Mouse (Mus musculus): ENCODE results near the gene S100a1. TPM values are rescaled to one million over a fixed set of nuclear protein-coding genes. Genes with fewer than 3 reads are reported as not detected.
A peak's percentile ranks its signal among the peaks of the same experiment; 100 is the strongest.

S100a1 gene
- polyA plus RNA-seq, 1 experiment = 281 TPM

DNA sequence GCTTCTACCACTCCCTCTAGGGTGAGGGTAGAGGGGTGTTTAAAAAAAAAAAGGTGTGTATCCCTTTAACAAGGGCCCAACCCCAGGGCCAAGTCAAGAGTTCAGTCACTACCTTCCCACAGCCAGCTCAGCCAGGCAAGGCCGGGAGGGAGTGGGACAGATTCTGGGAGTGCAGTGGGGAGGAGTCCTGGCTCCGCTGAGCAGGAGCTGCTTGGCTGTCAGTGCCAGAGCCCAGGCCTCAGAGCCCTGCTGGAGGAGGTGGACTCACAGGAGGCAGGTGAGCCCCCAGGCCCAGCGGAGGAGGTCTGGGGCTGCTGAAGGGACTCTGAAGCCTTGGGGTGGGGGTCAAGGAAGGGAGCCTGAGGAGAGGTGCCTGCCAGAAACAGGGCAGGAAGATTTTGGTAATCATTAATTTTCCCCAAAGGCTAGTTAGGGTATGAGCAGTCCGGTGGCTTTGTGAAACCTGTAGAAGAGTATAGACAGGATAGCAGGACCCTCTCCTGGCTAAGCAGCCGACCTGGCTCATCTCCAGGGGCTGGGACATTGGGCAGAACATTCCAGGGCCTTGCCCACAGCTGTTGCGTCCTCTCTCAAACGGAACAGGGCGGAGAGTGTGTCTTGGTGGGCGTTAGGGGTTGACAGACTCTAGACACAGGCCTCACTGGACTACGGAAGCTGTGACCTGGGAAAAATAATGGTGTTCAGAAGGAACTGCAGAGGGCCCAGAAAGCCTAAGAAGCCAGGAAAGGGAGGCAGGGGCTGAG, 23.1 kb upstream of the S100a1 start, which contains the start of gene S100a16:
S100a16 (plus strand) TSS at position 114 of the 764 bp plus-strand sequence.
- H3K4me3 ChIP-seq (ENCODE audit: insufficient read depth, low read length) = peak within 1 kb of the TSS; percentile 37
- H3K27ac ChIP-seq (ENCODE audit: insufficient read depth, low read length) = peak within 1 kb of the TSS; percentile 85
- no peak for TF ChIP-seq CTCF (IDR thresholded peaks at IDR 0.05; ENCODE audit: extremely low read depth, insufficient read depth, low read length)
- peak; percentile 41; the same call in 1 of the 2 replicates for TF ChIP-seq POLR2A (IDR thresholded peaks at IDR 0.05; ENCODE audit: extremely low read depth, insufficient read depth, low read length)
- H3K4me1 ChIP-seq (ENCODE audit: control insufficient read depth, insufficient read depth, low read length) = no peaks in the 10 kb centered on the region

DNA sequence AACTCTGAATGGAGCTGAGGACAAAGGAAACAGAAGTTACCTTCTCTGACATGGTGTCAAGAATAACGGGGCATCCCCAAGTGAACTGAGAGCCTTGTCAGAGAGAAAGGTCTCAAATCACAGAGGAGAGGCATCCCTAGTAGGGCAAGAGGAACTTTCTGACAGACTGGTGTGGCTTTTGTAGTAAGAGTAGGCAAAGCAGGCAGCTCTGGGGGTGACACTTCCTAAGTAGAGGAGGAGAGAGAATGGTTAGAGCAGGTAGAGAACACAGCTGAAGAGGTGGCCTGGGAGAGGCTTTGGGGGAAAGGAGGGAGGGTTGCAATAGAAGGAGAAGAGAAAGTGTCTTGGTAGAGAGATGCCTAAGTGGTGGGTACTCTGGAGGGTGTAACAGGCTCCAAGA, 21.3 kb upstream of the S100a1 start:
- Histone ChIP-seq H3K27ac (ENCODE audit: insufficient read depth, low read length) (no peak overlapping the region), H3K4me1 (ENCODE audit: control insufficient read depth, insufficient read depth, low read length) (no peaks in the 10 kb centered on the region), H3K4me3 (ENCODE audit: insufficient read depth, low read length) (no peak overlapping the region)
- TF ChIP-seq CTCF (IDR thresholded peaks at IDR 0.05; ENCODE audit: extremely low read depth, insufficient read depth, low read length) = no peak
- TF ChIP-seq POLR2A (IDR thresholded peaks at IDR 0.05; ENCODE audit: extremely low read depth, insufficient read depth, low read length) = no peak

DNA sequence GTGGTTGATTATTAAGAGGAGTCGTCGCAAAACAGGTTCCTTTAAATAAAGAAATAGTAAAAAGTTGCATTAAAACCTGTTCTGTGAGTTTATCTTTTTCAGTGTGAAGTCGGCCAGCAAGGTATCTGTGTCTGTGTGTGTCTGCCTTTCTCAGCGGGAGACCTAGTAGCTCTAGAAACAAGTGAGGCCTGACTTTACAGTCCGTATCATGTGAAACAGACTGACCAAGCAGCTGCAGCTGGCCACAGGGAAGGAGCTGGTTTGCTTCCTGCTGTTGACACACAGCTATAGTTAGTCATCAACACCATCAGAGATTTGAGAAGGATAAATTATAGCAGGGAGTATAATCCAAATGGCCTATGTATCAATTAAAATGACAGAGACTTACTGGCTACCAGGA, 17.5 kb upstream of the S100a1 start:
- Histone ChIP-seq H3K4me1 (ENCODE audit: control insufficient read depth, insufficient read depth, low read length) (no peaks in the 10 kb centered on the region), H3K4me3 (ENCODE audit: insufficient read depth, low read length) (no peak overlapping the region)
- TF ChIP-seq POLR2A (IDR thresholded peaks at IDR 0.05; ENCODE audit: extremely low read depth, insufficient read depth, low read length) (no peak), CTCF (IDR thresholded peaks at IDR 0.05; ENCODE audit: extremely low read depth, insufficient read depth, low read length) (no peak)

DNA sequence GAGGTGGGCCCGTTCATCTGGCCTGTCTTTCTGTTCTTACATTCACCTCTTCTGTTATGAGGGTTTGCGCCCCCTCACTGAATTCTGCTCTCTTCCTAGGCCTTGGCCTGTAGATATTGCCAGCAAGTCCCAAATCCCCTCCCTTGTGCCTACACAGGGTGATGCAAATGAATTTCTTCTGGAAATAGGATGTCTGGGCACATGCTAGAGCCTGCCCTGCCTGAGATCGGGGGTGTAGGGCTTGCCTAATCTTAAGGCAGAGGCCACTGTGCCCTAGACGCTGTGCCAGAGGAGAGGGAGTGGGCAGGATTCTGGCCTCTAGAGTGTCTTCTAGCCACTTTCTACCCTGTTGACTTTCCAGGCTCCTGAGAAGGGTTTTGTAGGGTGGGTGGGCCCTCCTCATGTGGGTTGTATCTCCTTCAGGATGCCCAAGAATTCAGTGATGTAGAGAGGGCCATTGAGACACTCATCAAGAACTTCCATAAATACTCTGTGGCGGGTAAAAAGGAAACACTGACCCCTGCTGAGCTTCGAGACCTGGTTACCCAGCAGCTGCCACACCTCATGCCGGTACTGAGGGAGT, 13.2 kb upstream of the S100a1 start:
- TF ChIP-seq POLR2A (IDR thresholded peaks at IDR 0.05; ENCODE audit: extremely low read depth, insufficient read depth, low read length) = no peak
- no peak for TF ChIP-seq CTCF (IDR thresholded peaks at IDR 0.05; ENCODE audit: extremely low read depth, insufficient read depth, low read length)
- no peak overlapping the region for H3K4me3 ChIP-seq (ENCODE audit: insufficient read depth, low read length)
- H3K4me1 ChIP-seq (ENCODE audit: control insufficient read depth, insufficient read depth, low read length) = no peaks in the 10 kb centered on the region
- no peak overlapping the region for H3K27ac ChIP-seq (ENCODE audit: insufficient read depth, low read length)

More for the DNA sequence above, 17.5 kb upstream of the S100a1 start:
- no peak overlapping the region for H3K27ac ChIP-seq (ENCODE audit: insufficient read depth, low read length)

DNA sequence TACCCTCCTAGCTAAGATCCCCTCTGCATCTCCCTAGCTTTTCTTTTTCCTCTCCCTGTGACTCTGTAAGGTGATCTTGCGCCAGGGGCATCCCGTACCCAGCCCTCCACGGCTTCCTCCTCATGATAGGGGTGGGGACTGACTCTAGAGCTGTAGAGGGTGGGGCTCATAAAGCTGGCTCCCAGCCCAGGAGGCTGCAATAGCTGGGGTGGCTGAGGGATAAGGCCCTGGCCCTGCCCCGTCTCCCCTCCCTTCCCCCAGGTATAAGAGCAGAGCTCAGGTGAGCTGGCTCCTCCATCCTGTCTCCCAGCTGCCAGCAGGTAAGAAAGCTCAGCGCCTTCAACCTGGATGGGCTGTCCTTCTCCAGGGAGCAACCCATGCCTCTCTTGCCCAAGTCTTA, 12.4 kb upstream of the S100a1 start, which contains the start of gene S100a14:
S100a14 (plus strand) TSS at position 277 of the 400 bp plus-strand sequence.
- no peaks in the 10 kb centered on the region for H3K4me1 ChIP-seq (ENCODE audit: control insufficient read depth, insufficient read depth, low read length)
- TF ChIP-seq CTCF (IDR thresholded peaks at IDR 0.05; ENCODE audit: extremely low read depth, insufficient read depth, low read length) (no peak), POLR2A (IDR thresholded peaks at IDR 0.05; ENCODE audit: extremely low read depth, insufficient read depth, low read length) (no peak)
- H3K4me3 ChIP-seq (ENCODE audit: insufficient read depth, low read length) = no peak within 1 kb of the TSS
- no peak within 1 kb of the TSS for H3K27ac ChIP-seq (ENCODE audit: insufficient read depth, low read length)

DNA sequence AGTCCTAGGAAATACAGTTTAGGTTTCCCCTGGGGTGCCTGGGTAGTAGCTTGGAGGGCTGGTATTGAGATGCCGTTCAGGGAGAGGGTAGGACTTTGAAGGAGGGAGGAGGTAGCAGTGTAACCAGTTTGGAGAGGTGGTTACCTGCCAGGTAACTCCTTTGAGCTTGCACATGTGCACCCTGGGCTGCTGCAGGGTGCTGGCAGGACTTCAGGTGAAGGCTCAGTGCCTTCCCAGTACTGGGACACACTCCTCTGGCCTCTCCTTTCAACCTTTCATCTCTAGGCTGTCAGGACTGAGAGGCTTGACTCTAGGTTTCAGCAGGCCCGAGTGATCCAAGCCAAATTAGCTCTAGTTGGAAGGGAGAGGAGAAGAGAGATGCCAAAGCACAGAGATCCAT, 11.9 kb upstream of the S100a1 start:
- H3K27ac ChIP-seq (ENCODE audit: insufficient read depth, low read length) = no peak overlapping the region
- H3K4me3 ChIP-seq (ENCODE audit: insufficient read depth, low read length) = no peak overlapping the region
- H3K4me1 ChIP-seq (ENCODE audit: control insufficient read depth, insufficient read depth, low read length) = no peaks in the 10 kb centered on the region
- TF ChIP-seq CTCF (IDR thresholded peaks at IDR 0.05; ENCODE audit: extremely low read depth, insufficient read depth, low read length) (no peak), POLR2A (IDR thresholded peaks at IDR 0.05; ENCODE audit: extremely low read depth, insufficient read depth, low read length) (no peak)

DNA sequence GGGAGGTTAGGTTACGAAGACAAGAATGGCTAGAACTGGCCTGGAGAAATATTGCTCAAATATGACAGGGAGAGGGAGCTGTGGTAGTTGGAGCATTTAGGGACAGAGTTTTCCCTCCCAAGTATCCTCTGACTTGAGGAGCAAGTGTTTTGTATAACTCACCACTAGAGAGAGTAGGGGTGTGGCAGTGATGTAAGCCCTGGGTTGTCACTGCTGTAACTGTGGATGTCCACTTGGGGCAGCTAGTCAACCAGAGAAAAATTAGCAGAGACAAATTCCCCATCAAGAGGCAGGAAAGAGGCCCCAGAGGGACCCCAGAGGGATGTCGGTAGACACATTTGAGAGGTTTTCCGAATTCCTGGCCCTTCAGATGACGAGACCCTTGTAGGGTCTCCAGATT, 11.2 kb upstream of the S100a1 start:
- peak; percentile 76 for TF ChIP-seq CTCF (IDR thresholded peaks at IDR 0.05; ENCODE audit: extremely low read depth, insufficient read depth, low read length)
- TF ChIP-seq POLR2A (IDR thresholded peaks at IDR 0.05; ENCODE audit: extremely low read depth, insufficient read depth, low read length) = no peak
- H3K4me3 ChIP-seq (ENCODE audit: insufficient read depth, low read length) = no peak overlapping the region
- H3K27ac ChIP-seq (ENCODE audit: insufficient read depth, low read length) = no peak overlapping the region
- no peaks in the 10 kb centered on the region for H3K4me1 ChIP-seq (ENCODE audit: control insufficient read depth, insufficient read depth, low read length)

DNA sequence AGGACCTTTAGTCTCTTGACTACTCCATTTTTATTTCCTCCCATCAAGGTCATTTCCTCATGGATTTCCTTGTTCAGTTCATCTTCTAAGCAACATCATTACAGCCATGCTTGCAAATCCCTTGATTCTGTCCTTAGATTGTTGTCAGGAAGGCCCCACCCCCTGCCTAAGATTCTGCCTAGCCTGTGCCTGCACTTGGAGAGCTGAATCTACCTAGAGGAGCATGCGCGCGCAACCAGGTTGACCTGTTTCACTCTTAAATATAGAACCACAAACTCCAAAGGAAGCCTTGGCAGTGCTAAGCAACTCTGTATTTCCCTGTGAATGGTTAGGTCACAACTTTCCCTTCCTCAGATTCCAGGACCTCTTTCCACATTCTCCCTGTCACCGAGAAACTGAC, 3.5 kb upstream of the S100a1 start:
- Histone ChIP-seq H3K27ac (ENCODE audit: insufficient read depth, low read length) (no peak overlapping the region), H3K4me1 (ENCODE audit: control insufficient read depth, insufficient read depth, low read length) (no peaks in the 10 kb centered on the region), H3K4me3 (ENCODE audit: insufficient read depth, low read length) (no peak overlapping the region)
- TF ChIP-seq CTCF (IDR thresholded peaks at IDR 0.05; ENCODE audit: extremely low read depth, insufficient read depth, low read length) = no peak
- TF ChIP-seq POLR2A (IDR thresholded peaks at IDR 0.05; ENCODE audit: extremely low read depth, insufficient read depth, low read length) = no peak

DNA sequence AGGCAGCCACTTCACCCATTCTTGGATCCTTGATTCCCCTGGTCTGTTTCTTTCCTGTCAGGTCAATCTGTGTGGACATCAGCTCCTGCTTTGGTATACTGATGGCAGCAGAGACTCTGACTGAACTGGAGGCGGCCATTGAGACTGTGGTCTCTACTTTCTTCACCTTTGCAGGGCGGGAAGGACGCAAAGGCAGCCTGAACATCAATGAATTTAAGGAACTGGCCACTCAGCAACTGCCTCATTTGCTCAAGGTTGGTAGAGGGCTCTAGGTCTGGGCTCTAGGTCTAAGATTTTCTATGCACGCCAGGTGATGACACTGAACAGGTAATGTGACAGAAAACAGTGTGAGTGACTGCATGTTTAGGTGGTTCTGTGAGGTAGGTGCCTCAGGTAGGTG, 1.6 kb upstream of the S100a1 start:
- Histone ChIP-seq H3K4me3 (ENCODE audit: insufficient read depth, low read length) (no peak overlapping the region), H3K4me1 (ENCODE audit: control insufficient read depth, insufficient read depth, low read length) (no peaks in the 10 kb centered on the region), H3K27ac (ENCODE audit: insufficient read depth, low read length) (no peak overlapping the region)
- TF ChIP-seq CTCF (IDR thresholded peaks at IDR 0.05; ENCODE audit: extremely low read depth, insufficient read depth, low read length) = no peak
- no peak for TF ChIP-seq POLR2A (IDR thresholded peaks at IDR 0.05; ENCODE audit: extremely low read depth, insufficient read depth, low read length)

DNA sequence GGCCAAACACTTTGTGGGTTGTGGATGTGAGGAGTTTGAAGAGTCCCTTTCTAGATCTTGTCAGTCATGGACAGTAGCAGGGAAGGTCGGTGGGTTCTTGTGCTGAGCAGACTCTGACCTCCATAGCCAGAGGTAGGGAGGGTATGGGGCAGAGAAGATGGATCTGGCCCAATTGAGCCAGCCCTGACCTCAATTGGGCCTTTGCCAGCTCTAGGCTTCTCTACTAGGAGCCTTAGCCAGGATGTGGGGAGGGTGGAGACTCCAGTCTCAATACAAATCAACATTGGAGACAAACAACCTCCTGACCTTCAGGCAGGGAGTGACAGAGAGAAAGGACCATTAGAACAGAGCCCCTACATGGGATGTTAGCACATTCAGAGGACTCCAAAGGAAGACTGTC, 1.1 kb upstream of the S100a1 start:
- Histone ChIP-seq H3K4me3 (ENCODE audit: insufficient read depth, low read length) (peak overlapping the region; percentile 28), H3K27ac (ENCODE audit: insufficient read depth, low read length) (peak overlapping the region; percentile 44), H3K4me1 (ENCODE audit: control insufficient read depth, insufficient read depth, low read length) (no peaks in the 10 kb centered on the region)
- TF ChIP-seq POLR2A (IDR thresholded peaks at IDR 0.05; ENCODE audit: extremely low read depth, insufficient read depth, low read length) = no peak
- no peak for TF ChIP-seq CTCF (IDR thresholded peaks at IDR 0.05; ENCODE audit: extremely low read depth, insufficient read depth, low read length)

Measured in cortical plate, adult 2 months (tissue).